Mouse (Mus musculus): ENCODE results near the gene Snrk. TPM values are rescaled to one million over a fixed set of nuclear protein-coding genes. Genes with fewer than 3 reads are reported as not detected.

The Snrk gene
- 100 to 1,000 TPM; 105 to 108 TPM for total RNA-seq (2023)

DNA sequence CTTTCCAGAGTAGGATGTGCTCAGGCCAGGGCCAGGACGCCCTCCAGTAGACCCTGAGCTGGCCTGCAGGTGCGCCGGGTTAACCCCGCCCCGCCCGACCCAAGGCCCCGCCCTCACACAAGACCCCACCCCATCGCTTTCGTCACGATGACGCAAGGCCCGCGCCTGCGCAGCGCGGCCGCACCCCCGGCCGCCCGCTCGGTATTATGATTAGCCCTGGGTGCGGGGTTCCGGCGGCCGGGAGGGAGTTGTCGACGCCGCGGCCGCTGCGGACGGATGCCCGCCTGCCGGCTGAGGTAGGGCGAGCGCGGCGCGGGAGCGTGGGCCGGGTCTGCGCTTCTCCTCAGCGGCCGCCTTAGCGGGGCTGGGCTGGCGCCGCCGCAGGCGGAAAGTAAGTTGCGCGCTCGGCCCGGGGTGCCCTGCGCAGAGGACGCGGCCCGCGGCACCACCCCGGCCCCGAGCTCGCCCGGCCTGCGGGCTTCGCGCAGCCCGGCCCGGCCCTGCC is at the start of gene Snrk:
TSS of gene Snrk (plus strand) at position 155 of the 505 bp plus-strand sequence.

Other genes with a start within 250 kb of the Snrk start
- not detected for gene Ackr2, start 218.9 kb upstream of the Snrk start, total RNA-seq (2023)
- gene Cyp8b1, start 201.0 kb upstream of the Snrk start, total RNA-seq (2023), result not detected
- gene Fam198a, start 166.3 kb upstream of the Snrk start, total RNA-seq (2023), result not detected
- under 1 TPM in 1 of 2 experiments, not detected in 1; 0.23 TPM for gene Pomgnt2, start 120.2 kb upstream of the Snrk start, total RNA-seq (2023)
- gene Ano10, start 177.2 kb downstream of the Snrk start, total RNA-seq (2023), result 10 to 100 TPM; 45.0 to 47.4 TPM
- gene Abhd5, start 234.3 kb downstream of the Snrk start, total RNA-seq (2023), result 10 to 100 TPM; 18.6 to 23.6 TPM

All from T-cell, adult 66 days (primary cell).